Mouse (Mus musculus) heart, adult 8-10 months (tissue): ENCODE measurements around the gene Rin2. TPM values are rescaled to one million over a fixed set of nuclear protein-coding genes. Genes with fewer than 3 reads are reported as not detected.

Experiments
- DNase-seq: peaks from one replicate; pipeline ENCODE4 v3.0.0; 2022; ENCODE audit warnings: low spot score
- total RNA-seq, 4 experiments: library from RNA; stranded (reverse); gene quantifications; 2 replicates each; pipeline ENCODE4 v1.2.4; 2022

Gene Rin2
- 10 to 100 TPM; 17.8 to 21.7 (median 21.0) TPM for total RNA-seq

- peak; percentile 64 for DNase-seq
Measured at GRCm38 (mm10) chr2:145675142-145675755, at the start of gene Rin2. Rin2 (plus strand) TSS chr2:145675215.

GRCm38 (mm10) chr2:145631123-145631798 is 43.8 kb upstream of the Rin2 start:
- DNase-seq, result no peak

- no peak for DNase-seq
Measured at GRCm38 (mm10) chr2:145631799-145632174, 43.2 kb upstream of the Rin2 start.

- DNase-seq, result no peak
Measured at GRCm38 (mm10) chr2:145633811-145634210, 41.2 kb upstream of the Rin2 start.

GRCm38 (mm10) chr2:145640255-145640984 is 34.6 kb upstream of the Rin2 start:
- DNase-seq, result no peak

GRCm38 (mm10) chr2:145655373-145655960 is 19.5 kb upstream of the Rin2 start:
- DNase-seq, result no peak

- no peak for DNase-seq
Measured at GRCm38 (mm10) chr2:145656121-145656520, 18.9 kb upstream of the Rin2 start.

GRCm38 (mm10) chr2:145656716-145657115 is 18.3 kb upstream of the Rin2 start:
- no peak for DNase-seq

- no peak for DNase-seq
Measured at GRCm38 (mm10) chr2:145661242-145661641, 13.8 kb upstream of the Rin2 start.

- no peak for DNase-seq
Measured at GRCm38 (mm10) chr2:145663899-145664298, 11.1 kb upstream of the Rin2 start.

GRCm38 (mm10) chr2:145664311-145664710 is 10.7 kb upstream of the Rin2 start:
- DNase-seq, result no peak

GRCm38 (mm10) chr2:145668135-145668534 is 6.9 kb upstream of the Rin2 start:
- DNase-seq, result no peak

GRCm38 (mm10) chr2:145670131-145670530 is 4.9 kb upstream of the Rin2 start:
- DNase-seq, result no peak

- no peak for DNase-seq
Measured at GRCm38 (mm10) chr2:145674496-145675141, 396 bp upstream of the Rin2 start.

- DNase-seq, result peak; percentile 32
Measured at GRCm38 (mm10) chr2:145675756-145676543, 935 bp downstream of the Rin2 start.

GRCm38 (mm10) chr2:145676544-145676925 is 1.5 kb downstream of the Rin2 start:
- DNase-seq, result no peak

GRCm38 (mm10) chr2:145676936-145677335 is 1.9 kb downstream of the Rin2 start:
- no peak for DNase-seq

GRCm38 (mm10) chr2:145680141-145680540 is 5.1 kb downstream of the Rin2 start:
- no peak for DNase-seq

- DNase-seq, result no peak
Measured at GRCm38 (mm10) chr2:145680762-145681161, 5.7 kb downstream of the Rin2 start.

GRCm38 (mm10) chr2:145681626-145682025 is 6.6 kb downstream of the Rin2 start:
- no peak for DNase-seq

GRCm38 (mm10) chr2:145682924-145683323 is 7.9 kb downstream of the Rin2 start:
- DNase-seq, result no peak
